Mouse (Mus musculus) spleen, adult 2 months (tissue): ENCODE results near the gene Sval2.

ENCODE experiments used
- CTCF ChIP-seq: fragments of 200-500 bp; IDR thresholded peaks from 2 replicates; pipeline ENCODE4 v1.5.1; 2011; ENCODE audit warnings: mild to moderate bottlenecking, inconsistent platforms; ENCODE audit not compliant: insufficient read depth, insufficient read length, insufficient replicate concordance; ENCODE audit errors: extremely low read depth
- POLR2A ChIP-seq: fragments of 200-500 bp; IDR thresholded peaks from 2 replicates; pipeline ENCODE4 v1.6.1; 2011; ENCODE audit warnings: low read depth, low read length, inconsistent platforms

GRCm38 (mm10) chr6:41829516-41829915 is 23.3 kb upstream of the Sval2 start:
- TF ChIP-seq POLR2A (no peak), CTCF (no peak)
